Mouse (Mus musculus): ENCODE results near the gene Plcb1.

The Plcb1 gene

DNA sequence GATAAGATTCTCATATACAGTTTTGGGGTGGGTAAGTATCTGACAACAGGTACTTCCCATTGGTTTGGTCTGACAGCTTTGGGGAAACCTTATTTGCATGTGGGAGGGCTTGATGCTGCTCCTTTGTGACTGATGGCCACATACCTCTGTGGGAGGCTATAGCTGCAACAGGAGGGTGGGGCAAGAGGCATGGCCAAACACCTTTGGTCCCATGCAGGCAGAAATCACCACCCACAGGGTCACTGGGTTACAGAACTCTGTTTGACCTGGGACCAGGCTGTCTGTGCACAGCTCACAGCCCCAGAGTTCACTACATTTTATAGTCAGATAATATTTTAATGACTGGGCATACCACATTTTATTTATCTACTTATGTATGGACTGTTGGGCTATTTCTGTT lies 281.6 kb downstream of the Plcb1 start:
- no peak for DNase-seq (ENCODE audit: low read depth, low spot score)

- DNase-seq (ENCODE audit: low read depth, low spot score), result no peak
These were observed 285.5 kb downstream of the Plcb1 start for GRCm38 (mm10) chr2:135071349-135071748.

DNA sequence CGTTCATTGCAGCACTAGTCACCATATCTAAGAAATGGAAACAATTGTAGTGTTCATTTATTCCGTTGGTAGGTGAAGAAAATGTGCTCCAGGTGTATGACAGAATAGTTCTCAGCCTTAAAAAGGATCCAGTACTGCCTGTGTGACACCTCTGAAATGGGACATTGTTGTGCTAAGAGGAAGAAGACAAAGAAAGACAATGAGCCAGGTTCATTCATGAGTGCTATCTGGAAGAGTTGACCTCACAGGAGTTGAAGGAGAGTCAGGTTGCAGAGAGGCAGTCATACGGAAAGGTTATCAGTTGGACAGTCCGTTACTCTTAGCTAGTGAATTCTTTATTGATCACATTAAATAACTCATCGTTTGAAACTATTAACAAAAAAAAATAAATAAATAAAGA lies 286.6 kb downstream of the Plcb1 start:
- no peak for DNase-seq (ENCODE audit: low read depth, low spot score)

GRCm38 (mm10) chr2:135073014-135073413 lies 287.1 kb downstream of the Plcb1 start:
- no peak for DNase-seq (ENCODE audit: low read depth, low spot score)

DNA sequence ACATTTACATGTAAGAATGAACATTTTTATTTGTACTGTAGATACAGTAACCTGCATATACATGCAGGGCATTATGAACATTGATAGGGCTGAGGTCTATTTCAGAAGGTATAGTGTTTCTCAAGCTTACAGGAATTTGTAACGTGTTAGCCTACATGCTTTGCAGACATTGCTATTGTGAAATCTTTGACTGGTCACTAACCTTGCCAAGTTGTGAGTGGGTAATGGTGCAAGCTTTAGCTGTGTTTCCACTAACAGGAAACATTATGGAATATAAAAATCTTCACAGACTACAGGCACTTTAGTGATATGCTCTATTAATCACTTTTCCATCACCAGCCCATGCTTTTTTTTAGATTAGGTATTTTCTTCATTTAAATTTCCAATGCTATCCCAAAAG lies 289.5 kb downstream of the Plcb1 start:
- no peak for DNase-seq (ENCODE audit: low read depth, low spot score)

DNA sequence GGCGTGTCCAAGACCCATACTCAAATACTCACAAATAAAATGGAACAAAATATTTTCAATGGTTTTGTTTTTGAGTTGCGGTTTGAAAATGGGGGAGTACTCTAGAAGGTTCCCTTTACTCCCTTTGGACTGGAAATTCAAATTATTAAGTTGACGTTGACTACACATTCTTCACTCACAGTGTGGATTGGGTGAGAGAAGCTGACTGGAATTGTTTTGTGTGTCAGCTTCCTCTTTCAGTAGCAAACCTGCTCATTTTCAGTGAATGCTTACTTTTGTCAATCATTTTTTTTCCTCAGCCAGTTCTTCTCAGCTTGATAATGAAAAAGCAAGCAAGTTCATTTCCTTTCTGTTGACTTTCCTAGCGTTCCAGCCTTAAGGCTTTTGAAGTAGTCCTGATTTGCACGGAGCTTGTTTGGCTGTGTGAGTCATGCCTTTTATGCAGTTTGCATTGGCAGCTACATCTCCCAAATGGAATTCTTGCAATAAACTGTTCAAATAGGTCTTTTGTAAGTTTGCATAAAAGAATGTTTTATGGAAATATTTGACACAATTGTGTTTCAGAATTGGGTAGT lies 306.8 kb downstream of the Plcb1 start:
- no peak for DNase-seq (ENCODE audit: low read depth, low spot score)

DNA sequence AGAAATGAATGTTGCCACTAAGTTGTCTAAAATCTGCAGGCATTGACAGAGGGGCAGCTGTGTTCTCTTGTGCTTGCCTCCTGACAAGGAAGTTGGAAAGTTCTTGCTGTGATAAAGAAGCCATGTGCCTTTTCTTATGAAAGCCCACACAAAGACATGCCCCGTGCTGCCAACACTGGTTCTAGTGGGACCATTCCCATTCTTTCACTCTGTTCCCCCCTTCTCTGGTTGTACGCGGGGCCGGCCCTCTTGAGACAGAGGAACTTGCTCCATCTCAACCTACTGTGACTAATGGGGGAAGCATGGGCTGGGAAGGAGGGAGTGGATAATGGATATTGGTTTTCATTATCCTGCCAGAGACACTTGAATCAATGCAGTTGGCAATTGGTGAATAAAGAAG lies 315.4 kb downstream of the Plcb1 start:
- DNase-seq (ENCODE audit: low read depth, low spot score), result no peak

- DNase-seq (ENCODE audit: low read depth, low spot score), result no peak
These were observed 316.1 kb downstream of the Plcb1 start for GRCm38 (mm10) chr2:135101943-135102342.

- no peak for DNase-seq (ENCODE audit: low read depth, low spot score)
These were observed 320.8 kb downstream of the Plcb1 start for GRCm38 (mm10) chr2:135106649-135107048.

DNA sequence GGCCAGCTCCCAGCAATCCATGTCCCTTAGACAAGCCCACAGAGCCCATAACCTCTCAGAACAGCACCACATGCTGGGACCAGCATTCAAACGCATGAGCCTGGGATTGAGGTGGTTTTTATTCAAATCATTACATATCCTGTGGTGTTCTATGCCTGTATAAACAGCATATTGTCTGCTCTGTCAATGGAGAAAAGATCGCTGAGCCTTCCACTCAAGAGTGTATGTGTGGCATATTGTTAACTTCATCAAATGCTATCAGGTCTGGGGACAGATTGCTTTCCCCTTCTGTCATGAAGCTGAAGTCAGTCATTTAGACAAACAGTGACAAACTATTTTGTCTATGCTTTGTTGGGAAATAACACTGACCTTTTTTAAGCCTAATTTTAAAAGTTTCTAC lies 322.7 kb downstream of the Plcb1 start:
- no peak for DNase-seq (ENCODE audit: low read depth, low spot score)

DNA sequence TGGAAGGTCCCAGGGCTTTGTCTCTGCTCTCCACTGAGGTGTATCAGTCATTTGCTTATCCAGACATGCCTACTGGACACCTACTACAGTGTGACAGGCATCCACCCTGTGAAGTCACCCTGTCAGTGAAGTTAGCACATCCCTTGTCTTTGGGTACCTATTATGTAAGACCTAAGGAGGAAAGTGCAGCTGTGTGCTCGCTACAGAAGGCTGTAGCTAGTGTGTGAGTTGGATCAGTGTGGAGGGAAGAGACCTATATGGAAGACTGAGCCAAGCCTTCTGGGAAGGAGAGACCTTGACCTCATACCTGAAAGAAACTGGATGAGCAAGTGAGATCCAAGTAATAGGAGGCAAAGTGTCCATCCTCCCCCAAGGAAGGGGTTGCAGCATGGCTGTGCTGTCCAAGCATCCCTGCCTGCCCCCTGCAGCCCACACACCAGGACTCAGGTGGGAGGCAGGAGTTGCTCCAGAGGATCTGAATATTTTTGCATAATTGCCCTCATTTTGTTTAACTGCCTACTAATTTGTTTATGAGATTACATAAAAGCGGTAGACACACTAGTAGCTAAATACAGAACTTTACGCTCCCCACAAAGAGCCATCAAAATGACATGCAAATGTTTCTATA lies 328.7 kb downstream of the Plcb1 start:
- DNase-seq (ENCODE audit: low read depth, low spot score), result no peak

GRCm38 (mm10) chr2:135123057-135123456 lies 337.2 kb downstream of the Plcb1 start:
- no peak for DNase-seq (ENCODE audit: low read depth, low spot score)

- no peak for DNase-seq (ENCODE audit: low read depth, low spot score)
These were observed 338.0 kb downstream of the Plcb1 start for GRCm38 (mm10) chr2:135123695-135124343.

- no peak for DNase-seq (ENCODE audit: low read depth, low spot score)
These were observed 354.7 kb downstream of the Plcb1 start for GRCm38 (mm10) chr2:135140576-135140975.

- DNase-seq (ENCODE audit: low read depth, low spot score), result no peak
These were observed 366.4 kb downstream of the Plcb1 start for GRCm38 (mm10) chr2:135152289-135152688.

DNA sequence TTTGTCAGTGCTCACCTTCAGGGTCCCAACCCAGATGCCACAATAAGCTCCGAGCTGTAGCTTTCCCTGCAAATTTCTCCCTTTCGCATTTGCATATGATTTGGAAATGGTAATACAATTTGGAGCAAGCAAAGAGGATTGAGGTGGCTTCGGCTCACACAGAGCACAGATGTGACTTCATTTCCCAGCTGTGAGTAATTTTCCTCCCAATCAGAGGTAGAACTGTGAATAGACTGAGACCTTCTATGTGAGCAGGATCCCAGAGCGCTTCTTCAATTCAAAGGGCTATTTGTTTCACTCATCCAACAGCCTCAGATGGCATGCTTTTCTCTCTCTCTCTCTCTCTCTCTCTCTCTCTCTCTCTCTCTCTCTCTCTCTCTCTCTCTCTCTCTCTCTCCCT lies 367.4 kb downstream of the Plcb1 start:
- no peak for DNase-seq (ENCODE audit: low read depth, low spot score)

DNA sequence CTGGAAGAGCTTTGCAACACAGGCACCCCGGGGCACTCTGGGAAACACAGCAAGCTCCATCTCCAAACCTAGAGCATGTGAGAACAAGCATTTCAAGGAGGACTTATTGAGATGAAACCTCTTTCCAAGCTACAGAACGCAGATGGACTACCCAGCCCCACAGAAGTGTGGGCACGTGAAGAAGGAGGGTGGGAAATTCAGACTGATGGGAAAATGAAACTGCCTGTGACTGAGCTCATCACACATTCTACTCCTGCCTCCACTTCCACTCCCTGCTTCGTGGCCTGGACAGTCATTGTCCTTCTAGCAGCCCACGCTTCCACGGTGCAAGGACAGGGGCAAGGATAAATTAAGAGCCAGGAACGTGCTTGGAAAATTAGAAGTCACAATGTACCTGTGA lies 370.2 kb downstream of the Plcb1 start:
- no peak for DNase-seq (ENCODE audit: low read depth, low spot score)

- DNase-seq (ENCODE audit: low read depth, low spot score), result no peak
These were observed 372.1 kb downstream of the Plcb1 start for GRCm38 (mm10) chr2:135157961-135158360.

DNA sequence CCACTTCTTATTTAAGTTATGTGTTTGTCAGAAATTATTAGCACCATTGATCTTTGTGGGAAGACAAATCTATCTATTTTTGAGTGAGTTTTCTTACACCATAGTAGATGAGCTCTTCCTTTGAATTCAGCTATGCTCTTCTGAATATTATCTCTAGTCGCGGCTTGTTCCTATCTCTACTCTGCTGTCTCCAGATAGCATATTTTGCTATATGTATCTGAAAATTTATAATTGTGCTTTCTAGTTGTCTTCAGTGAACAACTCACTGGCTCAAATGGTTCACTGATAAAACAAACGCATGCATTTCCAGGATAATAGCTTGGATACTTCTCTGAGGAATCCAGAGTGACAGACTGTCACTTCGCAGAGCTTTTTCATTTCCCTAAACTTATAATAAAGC lies 375.8 kb downstream of the Plcb1 start:
- DNase-seq (ENCODE audit: low read depth, low spot score), result no peak

- no peak for DNase-seq (ENCODE audit: low read depth, low spot score)
These were observed 379.6 kb downstream of the Plcb1 start for GRCm38 (mm10) chr2:135165512-135165911.

DNA sequence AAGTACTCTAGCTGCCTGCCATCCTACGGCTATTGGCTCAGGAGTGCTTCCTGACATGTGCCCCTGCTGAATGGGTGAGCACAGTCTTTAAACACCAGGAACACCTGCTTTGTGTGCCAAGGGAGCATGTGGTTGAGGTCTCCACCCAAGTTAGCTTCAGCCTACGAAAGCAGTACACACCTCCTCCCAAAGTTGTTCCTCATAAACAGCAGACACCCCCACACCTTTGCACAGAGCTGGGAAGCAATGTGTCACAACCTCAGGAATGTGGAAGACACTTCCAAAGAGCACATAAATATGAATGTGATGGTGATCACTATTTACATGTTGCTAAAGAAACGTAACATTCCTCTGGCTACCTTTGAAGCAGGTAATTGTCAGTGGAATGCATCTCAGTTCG lies 389.7 kb downstream of the Plcb1 start:
- DNase-seq (ENCODE audit: low read depth, low spot score), result no peak

GRCm38 (mm10) chr2:135187659-135188058 lies 401.8 kb downstream of the Plcb1 start:
- no peak for DNase-seq (ENCODE audit: low read depth, low spot score)

- DNase-seq (ENCODE audit: low read depth, low spot score), result no peak
These were observed 415.0 kb downstream of the Plcb1 start for GRCm38 (mm10) chr2:135200830-135201229.
